Mouse (Mus musculus) left cerebral cortex, postnatal 14 days (tissue): ENCODE measurements at regions not wholly inside any gene's neighbourhood (a gene's known extent, or its start where the extent isn't known, plus 50 kb on each side); places are given as distances from the start of the nearest gene placed in this dataset.

ENCODE experiments used
- DNase-seq, 2 experiments: peaks; one replicate each; pipeline ENCODE4 v3.0.0; 2021 to 2022; ENCODE audit warnings: low spot score in 2 of 2, mixed read lengths in 1 of 2
- intact Hi-C: fragments of 180-260 bp; cut with DNase I; formaldehyde crosslinking; loops from one replicate; pipeline ENCODE4 v1.15.1; 2025

GRCm38 (mm10) chr9:88268811-88269210, 58.2 kb upstream of the Nt5e start:
- no peak for DNase-seq
- intact Hi-C loops, result no loop called here

GRCm38 (mm10) chr9:88269216-88269615, 57.8 kb upstream of the Nt5e start:
- intact Hi-C loops, result no loop called here
- no peak for DNase-seq

GRCm38 (mm10) chr9:88270836-88271235, 56.2 kb upstream of the Nt5e start:
- intact Hi-C loops, result no loop called here
- no peak for DNase-seq

GRCm38 (mm10) chr9:88273304-88273703, 53.7 kb upstream of the Nt5e start:
- DNase-seq, result no peak
- intact Hi-C loops, result no loop called here

GRCm38 (mm10) chr9:88274040-88274439, 53.0 kb upstream of the Nt5e start:
- intact Hi-C loops, result no loop called here
- no peak for DNase-seq

- intact Hi-C loops, result no loop called here
- no peak for DNase-seq
Measured at GRCm38 (mm10) chr9:88274681-88275336, 52.2 kb upstream of the Nt5e start.

GRCm38 (mm10) chr9:88276023-88276568, 50.9 kb upstream of the Nt5e start:
- intact Hi-C loops, result no loop called here
- DNase-seq, result no peak

GRCm38 (mm10) chr9:88277031-88277430, 50.0 kb upstream of the Nt5e start:
- intact Hi-C loops, result no loop called here
- peak in 1 of 2 experiments; percentile 24 for DNase-seq
